Mouse (Mus musculus) forebrain, embryonic 10.5 days (tissue): ENCODE measurements around the gene Trim68. TPM values are rescaled to one million over a fixed set of nuclear protein-coding genes. Genes with fewer than 3 reads are reported as not detected.

Source experiments
- DNase-seq: peaks from one replicate; pipeline ENCODE4 v3.0.0-alpha.2; 2017; ENCODE audit warnings: low spot score; ENCODE audit errors: extremely low spot score
- H3K27ac ChIP-seq: fragments of 300-500 bp; sonication (generic); 2 replicates; pipeline ENCODE4 v1.5.1; 2016; ENCODE audit warnings: mild to moderate bottlenecking
- H3K27me3 ChIP-seq: fragments of 300-500 bp; sonication (generic); 2 replicates; pipeline ENCODE4 v1.6.1; 2016; ENCODE audit warnings: mild to moderate bottlenecking; ENCODE audit not compliant: poor library complexity, severe bottlenecking
- H3K36me3 ChIP-seq: fragments of 300-500 bp; sonication (generic); replicated peaks from 2 replicates; pipeline ENCODE4 v1.6.1; 2016; ENCODE audit warnings: mild to moderate bottlenecking, moderate library complexity
- H3K4me1 ChIP-seq: fragments of 300-500 bp; sonication (generic); 2 replicates; pipeline ENCODE4 v1.6.1; 2016
- H3K4me3 ChIP-seq: fragments of 300-500 bp; sonication (generic); 2 replicates; pipeline ENCODE4 v1.5.1; 2016; ENCODE audit warnings: mild to moderate bottlenecking, moderate library complexity
- H3K9me3 ChIP-seq: fragments of 300-500 bp; sonication (generic); 2 replicates; pipeline ENCODE4 v1.6.1; 2016; ENCODE audit warnings: mild to moderate bottlenecking, moderate library complexity
- WGBS: fragments of 180-500 bp; shearing (Covaris S2); methylation state at CpG from one replicate; pipeline ENCODE4 v1.1.7; 2016; 5-methylcytosine and 5-hydroxymethylcytosine counted together
- polyA plus RNA-seq: library from polyadenylated mRNA; unstranded; fragments of >200 nt; fragmentation: Nextera tagmentation; extraction: Ambion mirVana; gene quantifications from 2 replicates; pipeline ENCODE4 v1.2.1, GENCODE M21; 2016

Gene Trim68
- polyA plus RNA-seq, 1 experiment from 2014 or later = 9.3 TPM

DNA sequence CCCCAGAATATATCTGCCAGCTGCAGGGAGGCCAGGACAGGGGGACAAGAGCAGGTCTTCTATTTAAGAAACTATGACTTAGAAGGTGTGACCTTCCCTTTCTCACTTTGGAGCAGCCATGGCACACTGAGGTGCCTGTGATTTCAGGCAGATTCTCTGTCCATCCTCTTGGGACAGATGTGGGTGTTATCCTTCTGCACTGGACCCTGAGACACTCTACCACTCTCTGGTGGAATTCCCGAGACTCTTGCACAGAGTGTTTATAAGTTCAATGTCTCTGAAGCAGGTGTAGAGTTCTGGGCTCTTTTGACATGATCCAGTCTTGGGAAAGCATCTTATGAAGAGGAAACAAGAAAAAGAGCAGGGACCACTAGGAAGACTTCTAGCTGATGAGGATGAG is 49.0 kb downstream of the Trim68 start, which contains the start of gene Olfr554:
TSS of gene Olfr554 (plus strand) at position 301 of the 400 bp plus-strand sequence.
- Histone ChIP-seq H3K36me3 (no peaks in the 10 kb centered on the region), H3K4me1 (no peaks in the 10 kb centered on the region)
- 87% methylated on average over 1 of the region's 1 CpGs for WGBS

GRCm38 (mm10) chr7:102636665-102637064 is 50.5 kb downstream of the Trim68 start:
- no peaks in the 10 kb centered on the region for H3K9me3 ChIP-seq
- no peak for DNase-seq
- H3K27me3 ChIP-seq = no peaks in the 10 kb centered on the region
- no peaks in the 10 kb centered on the region for H3K36me3 ChIP-seq
- WGBS = 35% methylated on average over 3 of the region's 3 CpGs
- H3K27ac ChIP-seq = no peak overlapping the region
- no peak overlapping the region for H3K4me3 ChIP-seq
- H3K4me1 ChIP-seq = no peaks in the 10 kb centered on the region

More for the DNA sequence above, 49.0 kb downstream of the Trim68 start, which contains the start of gene Olfr554:
- Histone ChIP-seq H3K27me3 (no peaks in the 10 kb centered on the region), H3K9me3 (no peaks in the 10 kb centered on the region), H3K4me3 (no peak within 1 kb of the TSS), H3K27ac (no peak within 1 kb of the TSS)
- DNase-seq = no peak

Other genes with a start within 250 kb of the Trim68 start
- gene Rrm1, start 245.6 kb downstream of the Trim68 start, polyA plus RNA-seq = 296 and 311 TPM in 2 replicates
- gene Olfr543, start 205.6 kb downstream of the Trim68 start, polyA plus RNA-seq = 0.19 and 0.55 TPM in 2 replicates
- gene Olfr544, start 199.0 kb downstream of the Trim68 start, polyA plus RNA-seq = 0.06 and 0.14 TPM in 2 replicates
- gene Olfr545, start 187.8 kb downstream of the Trim68 start, polyA plus RNA-seq = 0.05 and 0.17 TPM in 2 replicates
- not detected in 2 replicates for gene Olfr547, start 152.6 kb downstream of the Trim68 start, polyA plus RNA-seq
- not detected in 2 replicates for gene Olfr548-ps1, start 146.4 kb downstream of the Trim68 start, polyA plus RNA-seq
- not detected in 2 replicates for gene Olfr549, start 137.5 kb downstream of the Trim68 start, polyA plus RNA-seq
- gene Trim21, start 121.8 kb downstream of the Trim68 start, polyA plus RNA-seq = 0.25 and 0.33 TPM in 2 replicates
- not detected in 2 replicates for gene Olfr550, start 115.9 kb downstream of the Trim68 start, polyA plus RNA-seq
- gene Olfr551, start 95.4 kb downstream of the Trim68 start, polyA plus RNA-seq = not detected in 2 replicates
- not detected in 2 replicates for gene Olfr552, start 89.6 kb downstream of the Trim68 start, polyA plus RNA-seq
- not detected in 2 replicates for gene Olfr553, start 69.1 kb downstream of the Trim68 start, polyA plus RNA-seq
- gene Olfr554, start 48.9 kb downstream of the Trim68 start, polyA plus RNA-seq = not detected in 2 replicates
- not detected in 2 replicates for gene Olfr555, start 28.5 kb downstream of the Trim68 start, polyA plus RNA-seq
- gene Olfr556, start 22.4 kb downstream of the Trim68 start, polyA plus RNA-seq = not detected in 2 replicates
- not detected in 2 replicates for gene Olfr557, start 8.6 kb upstream of the Trim68 start, polyA plus RNA-seq
- gene Olfr558, start 14.9 kb upstream of the Trim68 start, polyA plus RNA-seq = not detected in 2 replicates
- not detected in 2 replicates for gene Olfr33, start 31.7 kb upstream of the Trim68 start, polyA plus RNA-seq
- not detected in 2 replicates for gene Olfr559, start 40.2 kb upstream of the Trim68 start, polyA plus RNA-seq
- gene Olfr560, start 72.0 kb upstream of the Trim68 start, polyA plus RNA-seq = not detected in 2 replicates
- not detected in 2 replicates for gene Olfr78, start 72.1 kb upstream of the Trim68 start, polyA plus RNA-seq
- not detected in 2 replicates for gene Olfr561, start 83.9 kb upstream of the Trim68 start, polyA plus RNA-seq
- not detected in 2 replicates for gene Olfr564, start 116.2 kb upstream of the Trim68 start, polyA plus RNA-seq
- gene Olfr566, start 171.4 kb upstream of the Trim68 start, polyA plus RNA-seq = not detected in 2 replicates
- not detected in 2 replicates for gene Olfr568, start 189.8 kb upstream of the Trim68 start, polyA plus RNA-seq
- gene Olfr569, start 203.6 kb upstream of the Trim68 start, polyA plus RNA-seq = not detected in 2 replicates
- gene Olfr570, start 207.2 kb upstream of the Trim68 start, polyA plus RNA-seq = not detected in 2 replicates
- not detected in 2 replicates for gene Olfr571, start 230.2 kb upstream of the Trim68 start, polyA plus RNA-seq
- not detected in 2 replicates for gene Olfr572, start 237.1 kb upstream of the Trim68 start, polyA plus RNA-seq